Mouse (Mus musculus): ENCODE data around the gene AU018091.
"Not testable (repeated sequence)": the region's sequence is repeated elsewhere in the genome, so short reads cannot be mapped to it uniquely, and the experiment has no call there.

Gene AU018091

DNA sequence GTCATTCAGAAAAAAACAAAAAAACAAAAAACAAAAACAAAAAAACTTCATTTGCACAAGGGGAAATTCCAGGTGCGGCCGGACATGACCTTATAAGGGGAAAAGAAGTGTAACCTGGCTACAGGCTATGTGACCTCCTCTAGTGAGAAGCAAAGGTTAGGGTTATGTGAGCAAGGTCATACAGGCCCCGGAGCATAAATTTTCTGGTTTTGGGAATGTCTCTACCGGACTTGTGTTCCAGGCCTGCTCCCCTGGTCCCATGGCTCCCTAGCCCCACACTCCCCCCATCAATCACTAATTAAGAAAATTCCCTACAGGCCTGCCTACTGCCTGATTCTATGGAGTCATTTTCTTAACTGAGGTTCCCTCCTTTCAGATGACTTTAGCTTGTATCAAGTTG, 2.7 kb downstream of the AU018091 start:
- no peak for DNase-seq (ENCODE audit: low spot score)

DNA sequence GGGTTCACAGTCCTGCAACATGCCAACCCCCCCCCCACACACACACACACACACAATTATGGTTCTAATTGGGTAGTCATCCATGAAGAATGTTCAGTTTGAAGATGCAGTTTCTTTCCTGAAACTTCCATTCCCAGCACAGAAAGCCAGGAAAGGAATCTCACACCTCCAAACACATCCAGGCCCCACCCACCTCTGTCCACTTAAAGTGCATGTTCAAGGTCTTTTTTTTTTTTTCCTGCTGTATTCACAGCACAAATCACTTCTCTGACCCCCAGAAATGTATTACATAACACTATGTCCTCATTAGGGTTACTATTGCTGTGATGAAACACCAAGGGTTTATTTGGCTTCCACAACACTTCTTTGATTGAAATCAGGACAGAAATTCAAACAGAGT, 4.0 kb downstream of the AU018091 start:
- DNase-seq (ENCODE audit: low spot score): no peak

DNA sequence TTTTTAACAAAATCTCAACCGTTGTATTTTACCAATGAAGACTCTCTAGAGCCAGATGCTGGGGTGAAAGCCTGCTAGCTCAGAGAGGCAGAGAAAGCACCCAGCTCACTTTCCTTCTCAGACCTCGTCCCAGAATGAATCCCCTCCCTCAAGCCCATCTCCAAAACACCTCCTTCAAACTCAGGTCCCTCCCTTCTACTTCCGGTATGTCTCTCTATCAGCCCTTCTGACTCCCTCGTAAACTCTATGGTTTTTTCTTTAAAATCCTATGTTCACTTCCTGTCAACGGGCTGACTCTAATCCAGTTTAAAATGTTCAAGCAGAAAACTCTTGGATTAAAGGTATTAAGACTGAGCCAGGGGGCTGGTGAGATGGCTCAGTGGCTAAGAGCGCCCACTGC, 4.6 kb downstream of the AU018091 start:
- DNase-seq (ENCODE audit: low spot score): no peak

DNA sequence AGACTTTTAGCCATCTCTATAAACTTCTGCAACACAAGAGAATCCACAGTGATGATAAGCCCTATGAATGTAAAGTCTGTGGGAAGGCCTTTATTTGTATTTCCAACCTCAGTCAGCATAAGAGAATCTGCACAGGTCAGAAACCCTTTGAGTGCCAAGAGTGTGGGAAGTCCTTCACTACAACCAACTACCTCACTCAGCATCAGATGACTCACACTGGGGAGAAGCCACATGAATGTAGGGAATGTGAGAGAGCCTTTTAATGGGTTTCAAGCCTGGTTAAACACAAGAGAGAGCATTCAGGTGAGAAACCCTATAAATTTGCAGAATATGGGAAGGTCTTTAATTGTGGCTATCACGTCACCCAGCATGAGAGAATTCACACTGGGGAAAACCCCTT, 18.6 kb downstream of the AU018091 start:
- DNase-seq (ENCODE audit: low spot score): no peak

DNA sequence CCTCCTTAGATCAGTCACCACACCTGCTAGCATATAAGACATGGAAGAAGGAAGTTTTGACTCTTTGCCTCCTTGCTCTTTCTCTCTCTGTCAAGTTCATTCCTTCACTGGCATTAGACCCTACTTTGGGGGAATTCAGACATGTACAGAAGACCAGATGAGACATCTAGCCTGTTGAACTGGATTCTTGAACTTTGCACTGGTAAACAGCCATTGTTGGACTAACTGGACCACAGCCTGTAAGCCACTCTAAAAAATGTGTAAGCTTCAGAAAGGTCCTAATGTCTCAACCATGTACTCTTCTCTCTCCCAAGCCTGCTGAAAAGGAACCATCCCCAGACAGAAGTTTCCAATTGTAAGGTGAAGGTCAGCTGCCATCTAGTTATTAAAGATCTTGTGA, 22.9 kb downstream of the AU018091 start:
- DNase-seq (ENCODE audit: low spot score): no peak

DNA sequence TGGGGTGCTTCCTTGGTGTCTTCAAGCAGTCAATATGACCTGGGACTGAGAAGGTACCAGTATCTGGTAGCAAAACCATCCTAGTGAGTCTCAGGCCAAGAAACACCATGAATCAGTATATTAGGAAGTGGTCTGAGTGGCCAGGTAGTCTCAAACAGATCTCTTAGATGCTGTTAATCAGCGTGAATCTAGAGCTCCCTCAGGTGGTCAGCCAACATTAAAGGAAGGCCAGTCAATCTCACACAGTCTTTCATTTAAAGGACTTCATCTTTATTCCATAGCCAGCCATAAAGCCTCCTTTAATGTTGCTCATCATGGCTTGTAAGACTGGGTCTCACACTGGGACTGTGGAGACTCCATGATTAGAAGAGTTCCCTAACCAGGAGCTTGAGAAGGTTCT, 25.7 kb downstream of the AU018091 start:
- no peak for DNase-seq (ENCODE audit: low spot score)

DNA sequence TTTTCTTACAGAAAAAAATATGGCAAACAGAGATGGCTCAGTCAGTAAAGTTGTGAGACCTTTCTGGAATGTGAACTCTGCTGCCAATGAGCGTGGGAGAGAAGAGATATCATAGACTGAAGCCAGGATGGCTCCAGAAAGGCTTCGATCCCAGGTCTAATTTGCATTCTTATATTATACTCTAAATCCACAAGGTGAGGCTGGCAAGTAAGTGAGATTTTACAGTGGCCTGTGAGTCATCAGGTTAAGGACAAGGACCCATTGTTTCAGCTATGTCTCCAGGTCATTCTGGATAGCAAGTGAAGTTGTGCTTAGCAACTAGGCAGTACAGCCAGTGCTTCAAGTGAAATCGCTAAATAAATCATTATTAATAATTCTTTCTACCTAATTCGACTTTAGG, 33.4 kb downstream of the AU018091 start:
- no peak for DNase-seq (ENCODE audit: low spot score)

DNA sequence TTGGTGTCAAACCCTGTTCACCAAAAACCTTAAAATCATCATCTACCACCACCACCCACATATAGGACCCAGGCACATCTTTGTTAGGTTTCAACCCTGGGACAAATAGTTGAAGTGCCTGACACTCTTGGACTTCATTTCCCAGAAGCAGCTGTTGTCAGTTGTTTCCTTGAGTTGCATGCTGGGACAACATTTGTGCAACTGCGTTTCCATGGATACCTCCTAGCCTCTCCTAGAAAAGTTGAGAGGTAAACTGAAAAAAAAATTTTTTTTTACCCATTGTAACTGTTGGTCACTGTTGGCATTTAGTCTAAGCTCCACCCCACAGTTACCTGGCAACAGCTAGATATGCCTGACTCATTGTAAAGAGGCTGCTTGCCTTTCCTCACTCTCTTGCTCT, 34.3 kb downstream of the AU018091 start:
- DNase-seq (ENCODE audit: low spot score): no peak

DNA sequence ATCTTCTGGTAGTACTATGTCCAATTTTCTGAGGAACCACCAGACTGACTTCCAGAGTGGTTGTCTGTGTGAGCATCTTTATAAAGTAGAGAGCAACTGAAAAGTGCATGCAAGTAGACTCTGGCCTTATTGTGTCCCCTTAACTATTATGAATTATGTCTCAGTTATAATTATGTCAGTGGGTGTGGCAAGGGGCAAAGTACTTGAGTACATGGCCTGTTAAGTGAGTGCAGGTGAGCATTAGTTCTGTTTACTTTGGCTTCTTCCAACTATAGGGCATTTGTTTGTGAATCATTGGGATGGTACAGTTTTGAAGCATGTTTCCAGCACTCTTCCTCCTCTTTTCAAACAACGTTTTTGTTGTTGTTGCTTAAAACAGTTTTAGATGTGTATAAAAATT, 38.7 kb downstream of the AU018091 start:
- DNase-seq (ENCODE audit: low spot score): no peak

DNA sequence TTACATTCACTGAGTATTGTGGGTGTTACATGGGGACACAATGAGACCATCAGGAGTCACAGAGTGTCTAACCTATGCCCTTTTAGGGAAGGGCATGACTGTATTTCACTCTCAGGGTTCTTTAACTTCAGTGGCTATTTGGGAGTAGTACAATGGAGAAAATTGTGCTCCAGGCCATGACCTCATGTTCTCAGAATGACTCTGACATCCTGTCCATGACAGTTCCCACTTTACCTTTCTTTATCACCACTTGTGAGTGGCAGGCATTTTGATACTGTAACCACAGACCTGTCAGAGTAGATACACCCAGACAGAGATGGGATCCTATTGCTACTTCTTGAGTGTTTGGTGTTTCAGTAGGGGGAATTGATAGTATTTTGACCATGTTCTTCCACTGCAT, 40.4 kb downstream of the AU018091 start:
- not testable (repeated sequence) for DNase-seq (ENCODE audit: low spot score)

DNA sequence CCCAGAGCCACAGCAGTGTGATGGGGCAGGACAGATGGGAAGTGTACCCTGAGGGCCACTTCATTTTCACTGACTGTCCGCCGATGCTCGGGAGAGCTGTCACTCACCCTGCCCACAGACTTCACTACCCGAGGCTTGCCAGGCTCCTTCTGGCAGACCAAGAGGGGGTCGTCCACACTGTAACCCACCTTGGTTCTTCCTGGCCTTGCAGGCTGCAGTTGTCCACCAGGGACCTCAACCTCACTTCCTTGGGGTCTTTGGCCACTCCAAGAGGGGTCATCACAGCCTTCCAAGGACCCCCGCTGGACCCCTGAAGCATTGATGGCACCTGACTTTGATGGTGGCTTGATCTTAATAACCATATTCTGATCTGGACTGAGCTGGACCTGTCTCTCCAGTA, 57.8 kb downstream of the AU018091 start:
- DNase-seq (ENCODE audit: low spot score): not testable (repeated sequence)

DNA sequence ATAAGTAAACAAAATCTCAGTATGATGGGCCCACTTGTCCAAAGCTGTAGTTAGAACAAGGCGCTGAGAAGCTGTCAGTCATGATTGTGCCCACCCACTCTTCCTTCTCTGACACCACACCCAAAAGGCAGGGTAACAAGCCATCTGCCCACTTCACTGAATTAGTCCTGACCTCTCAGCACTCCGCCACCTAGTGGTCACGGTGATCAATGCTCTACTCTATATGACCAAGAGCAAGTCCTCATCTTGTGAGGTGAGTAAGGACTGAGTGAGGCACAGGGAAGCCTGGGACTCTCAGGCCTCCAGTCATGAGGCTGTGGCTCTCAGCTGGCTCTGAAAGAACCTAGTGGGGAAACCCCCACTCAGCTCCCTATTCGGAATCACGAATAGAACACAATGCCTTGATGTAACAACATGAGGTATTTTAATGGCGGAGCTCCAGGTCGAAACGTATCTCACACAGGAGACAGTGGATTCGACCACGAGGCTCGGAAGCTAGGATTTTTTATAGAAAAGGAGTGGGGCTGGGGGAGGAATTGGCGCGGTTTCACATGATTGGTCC, 62.4 kb downstream of the AU018091 start:
- not testable (repeated sequence) for DNase-seq (ENCODE audit: low spot score)

Data from spleen, adult 12 weeks (tissue).